Mouse (Mus musculus): ENCODE results near the gene Cnr2. TPM values are rescaled to one million over a fixed set of nuclear protein-coding genes. Genes with fewer than 3 reads are reported as not detected.

Cnr2 gene
- 0.29 and 0.36 TPM in 2 replicates for polyA plus RNA-seq (2015; fragmentation: Nextera tagmentation; extraction: Ambion mirVana)

DNA sequence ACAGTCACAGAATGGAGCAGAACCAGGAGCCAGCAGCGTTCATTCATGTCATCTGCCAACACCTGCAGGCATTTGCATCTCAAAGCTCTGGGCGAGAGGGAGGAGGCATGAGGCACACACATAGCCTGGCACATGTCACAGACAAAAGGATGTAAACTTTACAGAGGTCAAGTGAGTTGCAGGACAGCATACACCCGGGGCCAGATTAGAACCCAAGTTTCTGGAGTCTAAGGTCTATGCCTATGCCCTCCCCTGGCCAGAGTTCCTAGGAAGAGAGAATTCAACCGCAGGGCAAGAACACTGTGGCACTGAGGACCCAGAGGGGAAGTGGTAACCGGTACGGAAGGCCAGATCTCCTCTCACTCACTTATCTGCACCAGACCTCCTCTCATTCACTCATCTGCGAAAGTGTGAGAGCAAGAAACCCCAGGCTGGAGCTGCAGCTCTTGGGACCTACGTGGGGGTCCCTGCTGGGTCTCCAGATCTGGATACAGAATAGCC lies at the start of gene Cnr2:
Cnr2 (plus strand) TSS at position 324 of the 501 bp plus-strand sequence.
- Histone ChIP-seq H3K9me3 (no peaks in the 10 kb centered on the region), H3K27ac (replicated peaks) (0 out of 2 replicates have a peak within 1 kb of the TSS, but pooled peaks have one; percentile 12), H3K4me3 (no peak within 1 kb of the TSS), H3K9ac (no peak within 1 kb of the TSS), H3K36me3 (no peaks in the 10 kb centered on the region), H3K27me3 (replicated peaks) (no peaks in the 10 kb centered on the region), H3K4me2 (no peak within 1 kb of the TSS), H3K4me1 (peaks cover 19% of the 10 kb centered on the region)
- ATAC-seq (ENCODE audit: extremely low read depth, insufficient number of reproducible peaks, low FRiP score, low TSS enrichment), result no peak
- 26% methylated on average over 8 of the region's 8 CpGs for WGBS

DNA sequence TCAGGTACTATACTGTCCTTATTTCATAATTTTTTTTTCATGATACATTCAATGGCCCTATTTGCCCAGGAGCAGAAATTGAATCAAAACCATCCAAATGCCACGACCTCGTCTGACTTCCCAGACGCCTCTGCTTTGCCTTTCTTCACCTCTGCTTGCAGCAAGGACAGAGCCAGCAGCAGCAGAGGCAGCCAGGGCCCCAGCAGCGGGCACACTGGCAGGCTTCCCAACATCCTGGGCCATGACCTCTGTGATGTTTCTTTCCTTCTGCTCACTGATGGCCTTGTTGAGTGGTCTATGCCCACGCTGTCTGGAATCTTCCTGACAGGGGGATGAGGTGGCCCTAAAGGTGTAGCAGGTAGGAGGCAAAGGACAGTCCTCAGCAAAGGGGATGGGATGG lies 47.6 kb upstream of the Cnr2 start:
- Histone ChIP-seq H3K36me3 (no peaks in the 10 kb centered on the region), H3K9ac (0 out of 2 replicates have a peak overlapping the region, but pooled peaks have one; percentile 47)
- ATAC-seq (ENCODE audit: extremely low read depth, insufficient number of reproducible peaks, low FRiP score, low TSS enrichment), result no peak

DNA sequence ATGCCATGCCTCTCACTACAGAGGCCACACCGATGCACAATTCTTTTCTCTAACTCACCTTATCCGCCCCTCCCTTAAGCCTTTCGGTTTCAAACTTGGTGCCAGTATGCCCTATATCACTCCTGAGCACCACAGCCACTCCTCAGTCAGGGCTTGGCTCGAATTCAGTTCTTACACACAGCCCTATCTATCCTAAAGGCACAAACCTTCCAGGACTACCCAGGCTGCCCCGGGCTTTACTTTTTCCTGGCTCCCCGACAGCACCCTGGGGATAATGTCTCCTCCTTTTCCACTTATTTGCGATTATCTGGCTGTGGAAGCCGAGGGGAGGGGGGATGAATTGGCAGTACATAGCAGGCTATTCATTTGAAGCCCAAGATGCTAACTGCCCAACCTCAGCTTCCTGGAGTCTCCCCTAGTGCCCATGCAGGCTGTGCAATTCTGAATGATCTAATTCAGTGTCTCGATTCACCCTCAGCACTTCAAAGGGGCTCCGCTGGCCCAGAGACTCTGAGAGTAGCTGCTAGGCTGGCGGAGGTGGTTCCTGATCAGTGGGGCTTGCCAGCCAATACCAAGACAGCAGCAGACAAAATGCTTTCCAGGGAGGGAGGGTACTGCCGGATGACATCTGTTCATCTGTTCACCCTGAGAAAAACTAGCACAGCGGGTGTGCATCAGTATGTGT lies 44.6 kb upstream of the Cnr2 start:
- H3K9me3 ChIP-seq, result no peaks in the 10 kb centered on the region
- no peaks in the 10 kb centered on the region for H3K36me3 ChIP-seq
- H3K27ac ChIP-seq (replicated peaks), result peak overlapping the region; percentile 45
- no peak for ATAC-seq (ENCODE audit: extremely low read depth, insufficient number of reproducible peaks, low FRiP score, low TSS enrichment)
- H3K9ac ChIP-seq, result peak overlapping the region; percentile 30
- H3K27me3 ChIP-seq (replicated peaks), result no peaks in the 10 kb centered on the region
- WGBS, result 47% methylated on average over 13 of the region's 13 CpGs
- peak overlapping the region; percentile 1; the same call in 1 of the 2 replicates for H3K4me2 ChIP-seq
- H3K4me1 ChIP-seq, result peaks cover 37% of the 10 kb centered on the region
- no peak overlapping the region for H3K4me3 ChIP-seq

More for the DNA sequence above, 47.6 kb upstream of the Cnr2 start:
- Histone ChIP-seq H3K27ac (replicated peaks) (peak overlapping the region; percentile 42; the same call in 1 of the 2 replicates), H3K4me3 (no peak overlapping the region), H3K9me3 (0 out of 2 replicates have a peak, but pooled peaks cover 4% of the 10 kb centered on the region), H3K4me1 (peaks cover 23% of the 10 kb centered on the region), H3K4me2 (no peak overlapping the region), H3K27me3 (replicated peaks) (no peaks in the 10 kb centered on the region)
- WGBS, result 24% methylated on average over 5 of the region's 5 CpGs

DNA sequence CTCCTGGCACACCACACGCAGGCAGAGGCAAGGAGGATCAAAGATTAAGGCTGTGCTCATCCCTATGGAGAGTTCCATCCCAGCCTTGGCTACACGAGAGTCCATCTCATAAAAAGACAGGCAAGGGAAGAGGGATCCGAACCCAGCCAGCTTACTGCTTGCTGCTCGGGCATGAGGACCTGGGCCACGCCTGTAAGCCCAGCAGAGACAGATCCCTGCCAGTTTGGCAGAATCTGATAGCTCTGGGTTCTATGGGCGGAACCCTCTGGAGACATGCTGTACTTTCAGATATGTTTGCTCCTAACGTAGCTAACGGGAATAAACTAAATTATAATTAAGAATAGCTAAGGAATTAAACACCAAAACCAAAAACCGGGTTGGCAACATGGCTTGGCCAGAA lies 43.3 kb upstream of the Cnr2 start:
- H3K9ac ChIP-seq, result no peak overlapping the region
- no peaks in the 10 kb centered on the region for H3K36me3 ChIP-seq
- H3K4me3 ChIP-seq, result no peak overlapping the region
- 75% methylated on average over 9 of the region's 9 CpGs for WGBS
- H3K4me1 ChIP-seq, result peaks cover 34% of the 10 kb centered on the region
- H3K27me3 ChIP-seq (replicated peaks), result no peaks in the 10 kb centered on the region
- H3K27ac ChIP-seq (replicated peaks), result no peak overlapping the region
- H3K9me3 ChIP-seq, result no peaks in the 10 kb centered on the region
- no peak overlapping the region for H3K4me2 ChIP-seq
- ATAC-seq (ENCODE audit: extremely low read depth, insufficient number of reproducible peaks, low FRiP score, low TSS enrichment), result no peak

DNA sequence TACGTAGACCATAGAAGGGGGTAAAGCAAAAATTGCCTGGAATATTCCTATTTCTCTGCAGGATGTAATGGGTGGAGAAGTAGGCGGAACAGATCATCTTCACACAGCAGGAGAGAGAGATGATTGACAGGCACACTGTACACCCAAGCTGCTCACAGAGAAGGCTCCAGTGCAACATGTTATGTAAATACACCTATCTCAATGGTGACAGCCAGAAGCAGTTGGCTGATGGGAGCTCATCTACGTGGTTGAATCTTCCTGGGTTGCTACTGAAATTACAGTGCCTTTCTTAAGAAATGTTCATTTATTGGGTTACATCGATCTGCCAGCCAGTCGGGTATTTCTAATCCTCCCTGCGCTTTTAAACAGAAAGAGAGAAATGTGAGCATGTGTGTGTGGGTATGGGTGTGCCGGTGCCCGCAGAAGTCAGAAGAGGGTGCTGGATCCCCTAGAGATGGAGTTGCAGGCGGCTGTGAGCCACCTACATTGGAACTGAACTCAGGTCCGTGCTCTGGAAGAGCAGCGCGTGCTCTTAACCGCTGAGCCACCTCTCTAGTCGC lies 41.1 kb upstream of the Cnr2 start:
- Histone ChIP-seq H3K4me2 (no peak overlapping the region), H3K9me3 (no peaks in the 10 kb centered on the region), H3K27ac (replicated peaks) (peak overlapping the region; percentile 97; the same call in 1 of the 2 replicates), H3K36me3 (no peaks in the 10 kb centered on the region), H3K9ac (peak overlapping the region; percentile 97; the same call in 1 of the 2 replicates), H3K4me1 (peaks cover 41% of the 10 kb centered on the region), H3K27me3 (replicated peaks) (no peaks in the 10 kb centered on the region), H3K4me3 (no peak overlapping the region)
- WGBS, result 91% methylated on average over 14 of the region's 14 CpGs
- ATAC-seq (ENCODE audit: extremely low read depth, insufficient number of reproducible peaks, low FRiP score, low TSS enrichment), result no peak

DNA sequence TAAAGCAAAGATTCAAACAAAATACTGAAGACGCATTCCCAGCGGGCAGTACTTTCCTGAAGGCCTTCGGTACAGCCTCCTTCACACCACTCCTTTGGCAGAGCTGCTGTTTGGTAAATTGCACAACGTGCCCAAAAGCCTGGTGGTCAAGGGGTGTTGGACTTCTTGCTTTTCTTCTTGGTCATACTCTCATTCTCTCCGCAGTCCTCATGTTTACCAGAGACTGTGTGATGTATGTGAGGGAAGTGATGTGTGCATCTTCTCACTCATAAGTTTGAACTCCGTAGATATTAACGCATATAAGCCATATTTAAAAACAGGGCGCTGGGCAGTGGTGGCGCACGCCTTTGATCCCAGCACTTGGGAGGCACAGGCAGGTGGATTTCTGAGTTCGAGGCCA lies 40.6 kb upstream of the Cnr2 start:
- no peak for ATAC-seq (ENCODE audit: extremely low read depth, insufficient number of reproducible peaks, low FRiP score, low TSS enrichment)
- Histone ChIP-seq H3K4me1 (peaks cover 47% of the 10 kb centered on the region), H3K9ac (peak overlapping the region; percentile 97), H3K9me3 (no peaks in the 10 kb centered on the region), H3K4me3 (peak overlapping the region; percentile 95), H3K4me2 (peak overlapping the region; percentile 93), H3K27me3 (replicated peaks) (no peaks in the 10 kb centered on the region), H3K36me3 (peaks cover 3% of the 10 kb centered on the region; the same call in 1 of the 2 replicates), H3K27ac (replicated peaks) (peak overlapping the region; percentile 97)
- WGBS, result 71% methylated on average over 11 of the region's 11 CpGs

DNA sequence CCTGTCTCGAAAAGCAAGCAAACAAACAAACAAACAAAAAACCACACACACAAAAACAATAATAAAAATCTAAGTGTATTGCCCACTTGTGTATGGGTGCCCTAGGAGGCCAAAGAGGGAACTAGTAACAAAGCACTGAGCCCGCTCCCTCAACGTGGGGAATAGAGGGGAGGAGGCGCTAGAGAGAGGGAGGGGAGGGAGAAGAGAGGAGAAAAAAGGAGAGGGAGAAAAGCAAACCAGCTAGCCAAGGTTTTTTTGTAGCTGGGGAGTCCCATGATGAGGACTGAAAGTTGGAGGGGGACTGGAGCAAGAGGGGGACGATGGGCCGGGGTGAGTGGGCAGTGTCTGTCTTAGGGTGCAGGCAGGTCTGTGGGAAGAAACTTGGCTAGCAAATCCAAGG lies 40.1 kb upstream of the Cnr2 start:
- WGBS, result 5% methylated on average over 6 of the region's 6 CpGs
- Histone ChIP-seq H3K4me3 (peak overlapping the region; percentile 95), H3K4me1 (peaks cover 50% of the 10 kb centered on the region), H3K9me3 (no peaks in the 10 kb centered on the region), H3K27ac (replicated peaks) (peak overlapping the region; percentile 97), H3K27me3 (replicated peaks) (no peaks in the 10 kb centered on the region), H3K9ac (peak overlapping the region; percentile 97), H3K4me2 (peak overlapping the region; percentile 93), H3K36me3 (peaks cover 6% of the 10 kb centered on the region; the same call in 1 of the 2 replicates)
- no peak for ATAC-seq (ENCODE audit: extremely low read depth, insufficient number of reproducible peaks, low FRiP score, low TSS enrichment)

DNA sequence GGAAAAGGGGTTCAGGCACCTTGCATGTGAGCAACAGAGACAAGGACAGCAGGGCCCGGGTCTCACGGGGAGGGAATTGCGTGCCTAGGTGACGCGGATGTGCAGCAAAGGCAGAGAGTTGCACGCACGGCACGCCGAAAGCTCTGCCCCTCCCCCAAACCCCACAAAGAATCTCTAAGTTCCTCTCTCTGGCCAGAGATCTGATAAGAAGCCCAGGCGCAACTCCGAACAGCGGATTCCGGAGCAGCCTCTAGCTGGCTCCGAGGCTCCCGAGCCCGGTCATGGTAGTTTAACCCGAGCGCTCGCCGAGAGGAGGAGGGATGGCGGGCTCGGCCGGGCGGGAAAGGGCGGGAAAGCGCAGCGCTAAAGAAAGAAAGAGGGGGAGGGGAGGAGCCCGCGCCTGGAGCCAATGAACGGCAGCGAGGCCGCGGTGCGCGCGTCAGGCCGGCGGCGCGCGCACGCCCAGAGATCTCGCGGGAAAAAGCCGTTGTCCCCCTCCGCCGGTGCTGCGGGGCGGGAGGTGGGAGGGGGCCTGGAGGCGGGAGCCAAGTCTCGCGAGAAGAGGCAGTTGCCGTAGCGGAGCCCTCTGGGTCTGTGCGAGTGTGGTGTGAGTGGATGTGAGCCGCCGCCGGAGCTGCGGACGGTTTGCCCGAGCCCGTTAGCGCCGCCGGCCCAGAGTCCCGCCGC lies 39.5 kb upstream of the Cnr2 start, which contains the start of gene Srsf10:
Srsf10 (plus strand) TSS at position 212 of the 687 bp plus-strand sequence.
- Histone ChIP-seq H3K9me3 (no peaks in the 10 kb centered on the region), H3K9ac (peak within 1 kb of the TSS; percentile 97), H3K27me3 (replicated peaks) (no peaks in the 10 kb centered on the region), H3K27ac (replicated peaks) (peak within 1 kb of the TSS; percentile 97), H3K4me1 (peaks cover 50% of the 10 kb centered on the region), H3K4me3 (peak within 1 kb of the TSS; percentile 95), H3K36me3 (peaks cover 8% of the 10 kb centered on the region; the same call in 1 of the 2 replicates), H3K4me2 (peak within 1 kb of the TSS; percentile 93)
- under 1% methylated on average over 60 of the region's 67 CpGs for WGBS
- ATAC-seq (ENCODE audit: extremely low read depth, insufficient number of reproducible peaks, low FRiP score, low TSS enrichment), result peak; percentile 92

DNA sequence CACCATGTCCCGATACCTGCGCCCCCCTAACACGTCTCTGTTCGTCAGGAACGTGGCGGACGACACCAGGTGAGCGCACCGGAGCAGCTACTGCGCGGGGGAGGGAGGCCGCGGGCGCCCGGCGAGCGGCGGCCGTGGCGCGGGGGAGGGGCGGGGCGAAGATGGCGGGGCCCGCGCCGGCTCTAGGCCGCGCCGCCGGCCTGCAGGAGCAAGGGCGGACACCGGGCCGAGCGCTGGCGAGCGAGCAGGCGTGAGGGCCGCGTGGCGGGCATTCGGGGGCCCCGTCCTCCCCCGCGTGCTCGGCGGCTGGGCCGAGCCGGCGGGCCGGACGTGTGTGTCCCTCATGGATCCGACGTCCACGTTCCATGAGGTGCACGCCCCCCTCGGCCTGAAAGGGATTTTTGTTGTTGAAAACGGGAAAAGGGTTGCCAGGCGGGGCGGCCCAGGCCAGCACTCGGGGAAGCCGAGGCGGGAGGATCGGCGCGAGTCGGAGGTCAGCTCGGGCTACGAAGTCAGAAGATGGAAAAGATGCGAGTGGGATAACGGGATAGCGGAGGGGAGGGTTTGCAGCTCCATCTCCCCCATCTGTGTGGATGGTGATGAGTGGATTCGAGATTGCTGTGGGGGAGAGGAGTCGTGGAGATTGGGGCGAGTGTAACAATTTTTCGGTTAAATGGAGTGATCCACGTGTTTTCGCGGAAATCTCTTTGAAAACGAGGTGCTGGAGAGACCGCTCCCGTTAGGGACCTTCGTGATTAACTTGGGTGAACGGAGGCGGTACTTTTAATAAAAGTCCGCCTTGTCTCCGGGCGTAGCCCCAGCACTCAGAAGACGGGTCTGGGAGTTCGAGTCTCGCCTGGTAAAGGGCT lies 38.7 kb upstream of the Cnr2 start:
- Histone ChIP-seq H3K9ac (peak overlapping the region; percentile 96), H3K4me2 (peak overlapping the region; percentile 93), H3K27me3 (replicated peaks) (no peaks in the 10 kb centered on the region), H3K4me3 (peak overlapping the region; percentile 95), H3K36me3 (peaks cover 8% of the 10 kb centered on the region; the same call in 1 of the 2 replicates), H3K9me3 (no peaks in the 10 kb centered on the region), H3K4me1 (peaks cover 51% of the 10 kb centered on the region), H3K27ac (replicated peaks) (peak overlapping the region; percentile 97)
- under 1% methylated on average over 77 of the region's 91 CpGs for WGBS
- peak; percentile 82 for ATAC-seq (ENCODE audit: extremely low read depth, insufficient number of reproducible peaks, low FRiP score, low TSS enrichment)

DNA sequence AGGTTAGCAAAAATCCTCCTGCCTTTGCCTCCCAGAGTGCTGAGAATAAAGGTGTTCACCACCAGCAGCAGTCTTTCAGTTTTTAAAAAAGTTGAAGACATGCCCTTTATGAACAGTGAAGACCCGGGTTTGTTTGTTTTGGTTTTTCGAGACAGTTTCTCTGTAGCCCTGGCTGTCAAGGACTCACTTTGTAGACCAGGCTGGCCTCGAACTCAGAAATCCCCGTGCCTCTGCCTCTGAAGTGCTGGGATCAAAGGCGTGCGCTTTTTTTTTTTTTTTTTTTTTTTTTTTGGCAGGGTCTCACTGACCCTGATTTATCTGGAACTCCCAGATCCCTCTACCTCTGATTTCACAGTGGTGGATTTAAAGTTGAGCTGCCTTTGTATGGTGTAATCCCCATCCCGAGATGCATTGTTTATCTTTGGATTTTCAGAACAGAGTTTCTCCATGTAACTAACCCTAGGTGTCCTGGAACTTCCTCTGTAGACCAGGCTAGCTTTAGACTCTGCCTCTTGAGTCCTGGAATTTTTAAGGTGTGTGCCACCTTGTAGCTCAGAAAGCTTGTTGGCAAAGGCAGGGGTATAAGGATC lies 37.5 kb upstream of the Cnr2 start:
- H3K4me3 ChIP-seq, result peak overlapping the region; percentile 95
- WGBS, result 5% methylated on average over 7 of the region's 7 CpGs
- H3K27ac ChIP-seq (replicated peaks), result peak overlapping the region; percentile 24
- ATAC-seq (ENCODE audit: extremely low read depth, insufficient number of reproducible peaks, low FRiP score, low TSS enrichment), result no peak
- H3K36me3 ChIP-seq, result peaks cover 19% of the 10 kb centered on the region
- no peaks in the 10 kb centered on the region for H3K27me3 ChIP-seq (replicated peaks)
- peak overlapping the region; percentile 96 for H3K9ac ChIP-seq
- H3K4me1 ChIP-seq, result peaks cover 51% of the 10 kb centered on the region
- H3K9me3 ChIP-seq, result no peaks in the 10 kb centered on the region
- peak overlapping the region; percentile 93 for H3K4me2 ChIP-seq

Data from heart, embryonic 13.5 days (tissue).